Mouse (Mus musculus): ENCODE measurements around the gene Zfp987. TPM values are rescaled to one million over a fixed set of nuclear protein-coding genes. Genes with fewer than 3 reads are reported as not detected.
"Not testable (repeated sequence)": the region's sequence is repeated elsewhere in the genome, so short reads cannot be mapped to it uniquely, and the experiment has no call there.

The Zfp987 gene
- total and polyA plus RNA-seq, 2 experiments, result not detected

- not testable (repeated sequence) for H3K9ac ChIP-seq (ENCODE audit: low read depth, low read length); H3K79me2 ChIP-seq (ENCODE audit: control insufficient read depth, insufficient read depth, low read length); H3K4me3 ChIP-seq (ENCODE audit: insufficient read depth, low read depth, low read length); DNase-seq (ENCODE audit: extremely low read depth, low read depth, low spot score); H3K36me3 ChIP-seq (ENCODE audit: control insufficient read depth, insufficient read depth, low read length); H3K27me3 ChIP-seq (ENCODE audit: control insufficient read depth, insufficient read depth, low read length); H3K27ac ChIP-seq (replicated peaks; ENCODE audit: insufficient read depth, low read depth, low read length); H3K4me1 ChIP-seq (ENCODE audit: control insufficient read depth, insufficient read depth, low read length)
- WGBS, result 70% methylated on average over 3 of the region's 3 CpGs
Observed at GRCm38 (mm10) chr4:146167202-146167832, 70.2 kb downstream of the Zfp987 start.

DNA sequence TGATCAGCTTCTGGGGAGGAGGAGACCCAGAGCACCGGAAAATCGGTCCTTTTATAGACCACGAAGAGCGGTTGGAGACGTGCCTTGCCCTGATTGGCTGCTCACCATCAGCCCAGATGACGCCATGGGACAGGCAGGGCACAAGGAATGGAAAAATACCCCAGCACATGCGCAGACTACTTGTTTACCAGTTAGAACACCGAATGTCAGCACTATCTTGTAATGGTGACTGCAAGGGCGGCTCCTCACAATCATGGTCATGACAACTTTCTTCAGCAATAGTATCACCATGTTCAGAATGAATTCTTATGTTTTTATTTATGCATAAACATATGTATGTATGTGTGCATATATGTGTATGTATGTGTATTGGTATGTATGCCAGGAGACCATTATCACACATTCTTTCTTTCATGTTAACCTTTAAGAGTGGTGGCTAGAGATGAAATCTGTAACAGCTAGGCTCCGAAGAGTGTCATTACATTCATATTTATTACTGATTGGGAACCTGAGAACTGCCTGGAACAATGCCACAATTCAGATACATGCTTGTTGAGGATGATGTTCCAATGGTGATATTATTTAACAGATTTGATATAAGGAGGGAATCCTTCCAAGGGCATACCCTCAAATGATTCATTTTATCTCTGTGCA lies 70.9 kb downstream of the Zfp987 start:
- H3K4me1 ChIP-seq (ENCODE audit: control insufficient read depth, insufficient read depth, low read length); H3K36me3 ChIP-seq (ENCODE audit: control insufficient read depth, insufficient read depth, low read length); H3K27ac ChIP-seq (replicated peaks; ENCODE audit: insufficient read depth, low read depth, low read length); H3K9ac ChIP-seq (ENCODE audit: low read depth, low read length); H3K27me3 ChIP-seq (ENCODE audit: control insufficient read depth, insufficient read depth, low read length); H3K4me3 ChIP-seq (ENCODE audit: insufficient read depth, low read depth, low read length); H3K79me2 ChIP-seq (ENCODE audit: control insufficient read depth, insufficient read depth, low read length); DNase-seq (ENCODE audit: extremely low read depth, low read depth, low spot score): not testable (repeated sequence)
- WGBS, result 80% methylated on average over 10 of the region's 10 CpGs

DNA sequence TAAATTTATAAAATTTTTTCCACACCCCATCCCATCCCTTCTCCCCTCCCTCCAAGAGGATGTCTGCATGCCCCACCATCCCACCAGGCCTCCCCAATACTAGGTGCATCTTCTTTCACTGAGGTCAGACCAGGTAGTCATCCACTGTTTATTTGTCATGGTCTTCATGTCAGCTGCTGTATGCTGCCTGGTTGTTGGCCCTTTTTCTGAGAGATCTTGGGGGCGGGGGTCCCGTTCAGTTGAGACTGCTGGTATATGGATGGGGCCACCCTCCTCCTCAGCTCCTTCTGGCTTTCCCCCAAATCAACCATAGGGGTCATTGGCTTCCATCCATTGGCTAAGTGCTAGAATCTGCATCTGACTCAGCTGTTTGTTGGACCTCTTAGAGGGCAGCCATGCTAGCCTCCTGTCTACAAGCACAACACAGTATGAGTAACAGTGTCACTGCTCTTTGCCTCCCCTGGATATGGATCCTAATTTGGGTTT lies 71.7 kb downstream of the Zfp987 start:
- not testable (repeated sequence) for H3K27ac ChIP-seq (replicated peaks; ENCODE audit: insufficient read depth, low read depth, low read length); H3K9ac ChIP-seq (ENCODE audit: low read depth, low read length); H3K4me3 ChIP-seq (ENCODE audit: insufficient read depth, low read depth, low read length); H3K79me2 ChIP-seq (ENCODE audit: control insufficient read depth, insufficient read depth, low read length); H3K36me3 ChIP-seq (ENCODE audit: control insufficient read depth, insufficient read depth, low read length); H3K4me1 ChIP-seq (ENCODE audit: control insufficient read depth, insufficient read depth, low read length); H3K27me3 ChIP-seq (ENCODE audit: control insufficient read depth, insufficient read depth, low read length); DNase-seq (ENCODE audit: extremely low read depth, low read depth, low spot score)
- WGBS, result no CpG with 5 or more reads among the region's 2 CpGs

DNA sequence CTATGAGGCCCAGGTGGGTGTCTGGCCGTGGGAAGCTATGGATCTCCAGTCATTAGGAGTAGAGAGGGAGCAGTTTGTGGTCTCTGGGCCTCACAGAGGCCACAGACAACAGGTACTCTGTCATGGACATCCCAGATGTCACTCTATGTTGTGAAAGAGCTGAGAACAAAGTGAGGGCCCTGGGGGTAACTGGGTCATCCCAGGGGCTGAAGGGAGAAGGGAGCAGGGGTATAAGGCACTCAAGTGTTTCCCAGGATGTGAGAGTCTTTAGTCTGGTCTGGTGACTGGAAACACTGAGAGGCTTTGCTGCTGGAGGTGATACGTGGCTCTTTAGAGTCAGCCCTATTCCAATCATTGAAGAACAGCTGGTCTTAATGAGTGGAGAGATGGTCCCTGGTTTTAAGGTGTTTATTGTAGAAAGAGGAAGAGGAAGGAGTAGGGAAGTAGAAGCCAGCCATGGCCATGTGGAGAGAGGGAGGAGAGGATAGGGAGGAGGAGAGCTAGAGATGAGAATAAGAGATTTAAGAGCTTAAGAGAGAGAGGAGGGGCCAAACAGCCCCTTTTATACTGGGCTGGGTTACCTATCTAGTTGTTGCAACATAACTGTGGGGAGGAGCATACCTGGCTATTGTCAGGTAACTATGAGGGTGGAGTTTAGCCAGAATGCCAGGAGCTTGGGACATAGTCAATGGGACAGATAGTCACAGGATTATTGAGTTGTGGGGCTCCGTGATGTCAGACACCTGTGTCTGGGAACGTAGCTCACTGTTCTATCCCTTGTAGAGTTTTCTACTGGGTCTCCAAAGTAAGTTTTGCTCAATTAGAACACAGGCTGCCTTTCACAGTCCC lies 76.5 kb downstream of the Zfp987 start:
- 51% methylated on average over 4 of the region's 4 CpGs for WGBS
- H3K4me3 ChIP-seq (ENCODE audit: insufficient read depth, low read depth, low read length), result not testable (repeated sequence)

More for the DNA sequence above, 76.5 kb downstream of the Zfp987 start:
- H3K79me2 ChIP-seq (ENCODE audit: control insufficient read depth, insufficient read depth, low read length); H3K27ac ChIP-seq (replicated peaks; ENCODE audit: insufficient read depth, low read depth, low read length); H3K27me3 ChIP-seq (ENCODE audit: control insufficient read depth, insufficient read depth, low read length); DNase-seq (ENCODE audit: extremely low read depth, low read depth, low spot score); H3K9ac ChIP-seq (ENCODE audit: low read depth, low read length); H3K4me1 ChIP-seq (ENCODE audit: control insufficient read depth, insufficient read depth, low read length); H3K36me3 ChIP-seq (ENCODE audit: control insufficient read depth, insufficient read depth, low read length): not testable (repeated sequence)

Other genes with a start within 250 kb of the Zfp987 start
- gene Zfp986, start 228.5 kb upstream of the Zfp987 start, total RNA-seq (2014; rRNA removed), result not detected in 2 replicates
- not detected in 2 replicates for gene Zfp986, start 228.5 kb upstream of the Zfp987 start, polyA plus RNA-seq (2012; rRNA removed)
- not detected in 2 replicates for gene Zfp600, start 59.5 kb downstream of the Zfp987 start, total RNA-seq (2014; rRNA removed)
- gene Zfp600, start 59.5 kb downstream of the Zfp987 start, polyA plus RNA-seq (2012; rRNA removed), result not detected in 2 replicates